Mouse (Mus musculus): Measurements from ENCODE around the gene Gm16867.
"Not testable (repeated sequence)": the region's sequence is repeated elsewhere in the genome, so short reads cannot be mapped to it uniquely, and the experiment has no call there.

GRCm38 (mm10) chr14:69443092-69443692 is 60.0 kb downstream of the Gm16867 start:
- not testable (repeated sequence) for TF ChIP-seq CTCF (conservative IDR thresholded peaks at IDR 0.05 in 1 of 2, IDR thresholded peaks at IDR 0.05 in 1 of 2; ENCODE audit: low read depth in 2 of 2, low read length in 2 of 2); KAT2A (IDR thresholded peaks at IDR 0.05; ENCODE audit: insufficient replicate concordance, low read length); E2F4 (IDR thresholded peaks at IDR 0.05; ENCODE audit: insufficient replicate concordance, low read depth, low read length); TBP (conservative IDR thresholded peaks at IDR 0.05; ENCODE audit: low read depth, low read length); MAFK (IDR thresholded peaks at IDR 0.05; ENCODE audit: insufficient replicate concordance, low read length); USF1 (IDR thresholded peaks at IDR 0.05; ENCODE audit: low read depth, low read length); MXI1 (IDR thresholded peaks at IDR 0.05; ENCODE audit: low read depth, low read length); BHLHE40 (IDR thresholded peaks at IDR 0.05; ENCODE audit: low read depth, low read length); MEF2A (IDR thresholded peaks at IDR 0.05; ENCODE audit: borderline replicate concordance, low read depth, low read length); POLR2A (IDR thresholded peaks at IDR 0.05; ENCODE audit: low read depth, low read length); ELF1 (IDR thresholded peaks at IDR 0.05; ENCODE audit: low read depth, low read length); MYC (IDR thresholded peaks at IDR 0.05; ENCODE audit: low read depth, low read length); GABPA (IDR thresholded peaks at IDR 0.05; ENCODE audit: insufficient replicate concordance, low read depth, low read length); ZC3H11A (IDR thresholded peaks at IDR 0.05; ENCODE audit: low read depth, low read length)
